Comparison of ENCODE assay signal across 8 mouse cellular contexts in genomic region chr5:8995966-8996685, GRCm38 (mm10). TPM values are rescaled to one million over a fixed set of nuclear protein-coding genes. Genes with fewer than 3 reads are reported as not detected.
DNase-seq lines count a peak whose midpoint lies in the region; ATAC-seq and TF ChIP-seq lines count a peak whose summit lies in the region.

No protein-coding gene starts in this region.

- 10% methylated on average over 13 of the region's 13 CpGs for WGBS in kidney, embryonic 16.5 days
- WGBS in forebrain, postnatal 0 days = 12% methylated on average over 13 of the region's 13 CpGs
- WGBS in large intestine, adult 2 months = 2% methylated on average over 13 of the region's 13 CpGs

- peak overlapping the region; percentile 92 for H3K27ac ChIP-seq in kidney, embryonic 16.5 days (ENCODE audit: low read length)
- peak overlapping the region; percentile 79 for H3K27ac ChIP-seq in forebrain, postnatal 0 days (ENCODE audit: low read depth, low read length)

- H3K4me1 ChIP-seq in kidney, embryonic 16.5 days (ENCODE audit: insufficient read depth, low read length) = 0 out of 2 replicates have a peak, but pooled peaks cover 10% of the 10 kb centered on the region
- no peaks in the 10 kb centered on the region for H3K4me1 ChIP-seq in forebrain, postnatal 0 days (ENCODE audit: insufficient read depth)

- peak overlapping the region; percentile 86 for H3K9ac ChIP-seq in kidney, embryonic 16.5 days (replicated peaks; ENCODE audit: low read length)
- H3K9ac ChIP-seq in forebrain, postnatal 0 days = peak overlapping the region; percentile 70

- TF ChIP-seq CTCF in forebrain, postnatal 0 days (IDR thresholded peaks at IDR 0.05; ENCODE audit: low read depth) = no peak

- ATAC-seq in kidney, embryonic 16.5 days (ENCODE audit: low FRiP score, low TSS enrichment) = no peak
- ATAC-seq in forebrain, postnatal 0 days = no peak

- peak overlapping the region; percentile 80 for H3K4me3 ChIP-seq in kidney, embryonic 16.5 days (ENCODE audit: low read length)
- H3K4me3 ChIP-seq in forebrain, postnatal 0 days (ENCODE audit: low read depth, low read length) = peak overlapping the region; percentile 78

- DNase-seq in kidney, adult 18-20 months = no peak
- peak; percentile 8 for DNase-seq in NIH3T3 (ENCODE audit: low read depth)
- peak; percentile 4 for DNase-seq in forebrain, postnatal 0 days
- DNase-seq in large intestine, adult 2 months (ENCODE audit: low read depth, low spot score) = peak; percentile 4
- DNase-seq in naive thymus-derived CD4-positive, alpha-beta T cell, adult 2 months (ENCODE audit: low read depth) = peak; percentile 38
- no peak for DNase-seq in right cerebral cortex, postnatal 4 days
- no peak for DNase-seq in layer of hippocampus, adult 9-10 months (ENCODE audit: low spot score)

- peak overlapping the region; percentile 79 for H3K4me2 ChIP-seq in kidney, embryonic 16.5 days (replicated peaks; ENCODE audit: low read depth, low read length)
- H3K4me2 ChIP-seq in forebrain, postnatal 0 days (ENCODE audit: low read depth) = peak overlapping the region; percentile 72

- H3K36me3 ChIP-seq in kidney, embryonic 16.5 days (ENCODE audit: insufficient read depth, low read length) = peaks cover 24% of the 10 kb centered on the region
- H3K36me3 ChIP-seq in forebrain, postnatal 0 days (ENCODE audit: insufficient read depth) = no peaks in the 10 kb centered on the region

- H3K9me3 ChIP-seq in kidney, embryonic 16.5 days (ENCODE audit: low read length) = no peaks in the 10 kb centered on the region
- H3K9me3 ChIP-seq in forebrain, postnatal 0 days (ENCODE audit: low read length) = no peaks in the 10 kb centered on the region

- H3K27me3 ChIP-seq in kidney, embryonic 16.5 days (ENCODE audit: insufficient read depth, low read length) = no peaks in the 10 kb centered on the region
- H3K27me3 ChIP-seq in forebrain, postnatal 0 days (ENCODE audit: insufficient read depth, low read length) = no peaks in the 10 kb centered on the region

RNA-seq across cellular contexts. Expression of gene Crot, which starts 1.0 kb away (rescaled TPM):
- 52.6 and 57.5 TPM in 2 replicates for polyA plus RNA-seq in kidney, embryonic 16.5 days (2015; fragmentation: Nextera tagmentation; extraction: Ambion mirVana)
- 21.5 and 23.4 TPM in 2 replicates for total RNA-seq in forebrain, postnatal 0 days (2014; rRNA removed)
- 20.0 and 20.2 TPM in 2 replicates for polyA plus RNA-seq in forebrain, postnatal 0 days (2015; fragmentation: Nextera tagmentation; extraction: Ambion mirVana)
- polyA plus RNA-seq in large intestine, adult 2 months (2012; rRNA removed) = 10.7 and 19.0 TPM in 2 replicates

Comparison
In these comparisons a context has a peak if more than half of its experiments do, and no peak if none do; other contexts are left out.
1. DNase-seq: peak in NIH3T3 (single experiment), forebrain, postnatal 0 days (single experiment), large intestine, adult 2 months (single experiment) and naive thymus-derived CD4-positive, alpha-beta T cell, adult 2 months (single experiment); none in kidney, adult 18-20 months (single experiment), right cerebral cortex, postnatal 4 days (single experiment) and layer of hippocampus, adult 9-10 months (single experiment).